Mouse (Mus musculus) neural tube, embryonic 13.5 days (tissue): ENCODE data around the gene Itpr1. TPM values are rescaled to one million over a fixed set of nuclear protein-coding genes. Genes with fewer than 3 reads are reported as not detected.

ENCODE experiments used
- ATAC-seq: fragments of 200-750 bp; cut with Nextera tagmentation; 2 replicates; pipeline ENCODE4 v1.8.0; 2017; ENCODE audit warnings: low read depth, mild to moderate bottlenecking, moderate TSS enrichment, moderate library complexity
- H3K27ac ChIP-seq: fragments of 300-500 bp; sonication (generic); replicated peaks from 2 replicates; pipeline ENCODE4 v1.5.1; 2015; ENCODE audit warnings: moderate library complexity, mild to moderate bottlenecking, inconsistent platforms
- H3K27me3 ChIP-seq: fragments of 300-500 bp; sonication (generic); 2 replicates; pipeline ENCODE4 v1.6.1; 2015; ENCODE audit warnings: mild to moderate bottlenecking, inconsistent platforms
- H3K36me3 ChIP-seq: fragments of 300-500 bp; sonication (generic); 2 replicates; pipeline ENCODE4 v1.6.1; 2015; ENCODE audit warnings: mild to moderate bottlenecking, inconsistent platforms
- H3K4me1 ChIP-seq: fragments of 300-500 bp; sonication (generic); replicated peaks from 2 replicates; pipeline ENCODE4 v1.6.1; 2015; ENCODE audit warnings: inconsistent platforms
- H3K4me2 ChIP-seq: fragments of 300-500 bp; sonication (generic); 2 replicates; pipeline ENCODE4 v1.6.1; 2015; ENCODE audit warnings: inconsistent platforms, mild to moderate bottlenecking, moderate library complexity
- H3K4me3 ChIP-seq: fragments of 300-500 bp; sonication (generic); 2 replicates; pipeline ENCODE4 v1.5.1; 2015; ENCODE audit warnings: mild to moderate bottlenecking, inconsistent platforms
- H3K9ac ChIP-seq: fragments of 300-500 bp; sonication (generic); 2 replicates; pipeline ENCODE4 v1.6.1; 2015; ENCODE audit warnings: moderate library complexity, mild to moderate bottlenecking, inconsistent platforms
- H3K9me3 ChIP-seq: fragments of 300-500 bp; sonication (generic); 2 replicates; pipeline ENCODE4 v1.6.1; 2016; ENCODE audit warnings: inconsistent platforms
- whole genome bisulfite sequencing: fragments of 180-500 bp; shearing (Covaris S2); methylation state at CpG from one replicate; pipeline ENCODE4 v1.1.7; 2015; 5-methylcytosine and 5-hydroxymethylcytosine counted together
- polyA plus RNA-seq: library from polyadenylated mRNA; unstranded; fragments of >200 nt; fragmentation: Nextera tagmentation; extraction: Ambion mirVana; gene quantifications from 2 replicates; pipeline ENCODE4 v1.2.1, GENCODE M21; 2015

Gene Itpr1
- polyA plus RNA-seq, 1 experiment from 2014 or later: 4.2 TPM

- no peaks in the 10 kb centered on the region for H3K9me3 ChIP-seq
- ATAC-seq: no peak
- WGBS: 90% methylated on average over 8 of the region's 8 CpGs
These were observed 180.2 kb downstream of the Itpr1 start for GRCm38 (mm10) chr6:108393131-108393530.

GRCm38 (mm10) chr6:108397956-108398355, 185.1 kb downstream of the Itpr1 start:
- no peaks in the 10 kb centered on the region for H3K4me1 ChIP-seq

More at GRCm38 (mm10) chr6:108393131-108393530, 180.2 kb downstream of the Itpr1 start:
- no peaks in the 10 kb centered on the region for H3K4me1 ChIP-seq
- no peak overlapping the region for H3K4me3 ChIP-seq
- no peak overlapping the region for H3K4me2 ChIP-seq
- H3K9ac ChIP-seq: no peak overlapping the region
- H3K27ac ChIP-seq: no peak overlapping the region
- H3K36me3 ChIP-seq: peaks cover 12% of the 10 kb centered on the region; the same call in 1 of the 2 replicates
- H3K27me3 ChIP-seq: no peaks in the 10 kb centered on the region

GRCm38 (mm10) chr6:108401412-108401955, 188.6 kb downstream of the Itpr1 start:
- Histone ChIP-seq H3K9ac (no peak overlapping the region), H3K4me3 (no peak overlapping the region), H3K27me3 (no peaks in the 10 kb centered on the region), H3K36me3 (0 out of 2 replicates have a peak, but pooled peaks cover 5% of the 10 kb centered on the region), H3K27ac (no peak overlapping the region), H3K9me3 (no peaks in the 10 kb centered on the region), H3K4me1 (no peaks in the 10 kb centered on the region), H3K4me2 (no peak overlapping the region)
- ATAC-seq: no peak
- 95% methylated on average over 10 of the region's 10 CpGs for WGBS

More at GRCm38 (mm10) chr6:108397956-108398355, 185.1 kb downstream of the Itpr1 start:
- H3K4me2 ChIP-seq: no peak overlapping the region
- H3K4me3 ChIP-seq: no peak overlapping the region
- ATAC-seq: no peak
- no peaks in the 10 kb centered on the region for H3K27me3 ChIP-seq
- no peak overlapping the region for H3K9ac ChIP-seq
- WGBS: 82% methylated on average over 3 of the region's 3 CpGs
- no peak overlapping the region for H3K27ac ChIP-seq
- H3K9me3 ChIP-seq: no peaks in the 10 kb centered on the region
- H3K36me3 ChIP-seq: peaks cover 12% of the 10 kb centered on the region; the same call in 1 of the 2 replicates

GRCm38 (mm10) chr6:108404736-108405135, 191.8 kb downstream of the Itpr1 start:
- H3K9ac ChIP-seq: no peak overlapping the region
- H3K27ac ChIP-seq: no peak overlapping the region
- no peak overlapping the region for H3K4me2 ChIP-seq
- H3K27me3 ChIP-seq: no peaks in the 10 kb centered on the region
- no peaks in the 10 kb centered on the region for H3K4me1 ChIP-seq
- no peak for ATAC-seq
- no peak overlapping the region for H3K4me3 ChIP-seq
- no peaks in the 10 kb centered on the region for H3K9me3 ChIP-seq
- H3K36me3 ChIP-seq: no peaks in the 10 kb centered on the region
- WGBS: 89% methylated on average over 8 of the region's 8 CpGs

GRCm38 (mm10) chr6:108408053-108408452, 195.2 kb downstream of the Itpr1 start:
- 93% methylated on average over 3 of the region's 3 CpGs for WGBS
- Histone ChIP-seq H3K9ac (no peak overlapping the region), H3K36me3 (no peaks in the 10 kb centered on the region), H3K9me3 (no peaks in the 10 kb centered on the region), H3K4me3 (no peak overlapping the region), H3K27ac (no peak overlapping the region), H3K27me3 (no peaks in the 10 kb centered on the region), H3K4me2 (no peak overlapping the region), H3K4me1 (no peaks in the 10 kb centered on the region)
- peak; percentile 84 for ATAC-seq

- H3K4me1 ChIP-seq: no peaks in the 10 kb centered on the region
- no peaks in the 10 kb centered on the region for H3K36me3 ChIP-seq
- H3K4me2 ChIP-seq: no peak overlapping the region
- WGBS: 93% methylated on average over 5 of the region's 5 CpGs
- no peak overlapping the region for H3K4me3 ChIP-seq
- H3K27ac ChIP-seq: no peak overlapping the region
- ATAC-seq: no peak
- H3K27me3 ChIP-seq: no peaks in the 10 kb centered on the region
- H3K9ac ChIP-seq: no peak overlapping the region
- no peaks in the 10 kb centered on the region for H3K9me3 ChIP-seq
These were observed 195.8 kb downstream of the Itpr1 start for GRCm38 (mm10) chr6:108408726-108409125.

GRCm38 (mm10) chr6:108410771-108411170, 197.9 kb downstream of the Itpr1 start:
- ATAC-seq: no peak
- Histone ChIP-seq H3K9me3 (no peaks in the 10 kb centered on the region), H3K27ac (no peak overlapping the region), H3K4me3 (no peak overlapping the region), H3K27me3 (no peaks in the 10 kb centered on the region), H3K4me1 (no peaks in the 10 kb centered on the region), H3K9ac (no peak overlapping the region), H3K4me2 (no peak overlapping the region), H3K36me3 (no peaks in the 10 kb centered on the region)
- 80% methylated on average over 16 of the region's 16 CpGs for WGBS

GRCm38 (mm10) chr6:108411201-108411600, 198.3 kb downstream of the Itpr1 start:
- Histone ChIP-seq H3K36me3 (no peaks in the 10 kb centered on the region), H3K9me3 (no peaks in the 10 kb centered on the region), H3K27ac (no peak overlapping the region), H3K9ac (no peak overlapping the region), H3K4me2 (no peak overlapping the region), H3K27me3 (no peaks in the 10 kb centered on the region), H3K4me1 (no peaks in the 10 kb centered on the region), H3K4me3 (no peak overlapping the region)
- WGBS: 82% methylated on average over 4 of the region's 4 CpGs
- no peak for ATAC-seq

GRCm38 (mm10) chr6:108413006-108413405, 200.1 kb downstream of the Itpr1 start:
- ATAC-seq: no peak

GRCm38 (mm10) chr6:108413593-108413992, 200.7 kb downstream of the Itpr1 start:
- H3K9me3 ChIP-seq: no peaks in the 10 kb centered on the region
- no peaks in the 10 kb centered on the region for H3K36me3 ChIP-seq
- H3K27me3 ChIP-seq: no peaks in the 10 kb centered on the region
- WGBS: 96% methylated on average over 9 of the region's 9 CpGs
- no peak overlapping the region for H3K9ac ChIP-seq
- no peaks in the 10 kb centered on the region for H3K4me1 ChIP-seq
- H3K4me3 ChIP-seq: no peak overlapping the region
- H3K27ac ChIP-seq: no peak overlapping the region
- H3K4me2 ChIP-seq: no peak overlapping the region
- no peak for ATAC-seq

More at GRCm38 (mm10) chr6:108413006-108413405, 200.1 kb downstream of the Itpr1 start:
- H3K9ac ChIP-seq: no peak overlapping the region
- 96% methylated on average over 8 of the region's 8 CpGs for WGBS
- H3K4me2 ChIP-seq: no peak overlapping the region
- H3K27me3 ChIP-seq: no peaks in the 10 kb centered on the region
- H3K4me3 ChIP-seq: no peak overlapping the region
- no peaks in the 10 kb centered on the region for H3K9me3 ChIP-seq
- H3K27ac ChIP-seq: no peak overlapping the region
- H3K36me3 ChIP-seq: no peaks in the 10 kb centered on the region
- H3K4me1 ChIP-seq: no peaks in the 10 kb centered on the region

- H3K4me3 ChIP-seq: no peak overlapping the region
- H3K4me2 ChIP-seq: no peak overlapping the region
- H3K9me3 ChIP-seq: no peaks in the 10 kb centered on the region
- no peaks in the 10 kb centered on the region for H3K4me1 ChIP-seq
- no peaks in the 10 kb centered on the region for H3K27me3 ChIP-seq
- no peak for ATAC-seq
- H3K27ac ChIP-seq: no peak overlapping the region
- H3K36me3 ChIP-seq: no peaks in the 10 kb centered on the region
- WGBS: 88% methylated on average over 4 of the region's 4 CpGs
- H3K9ac ChIP-seq: no peak overlapping the region
These were observed 203.0 kb downstream of the Itpr1 start for GRCm38 (mm10) chr6:108415847-108416246.

GRCm38 (mm10) chr6:108417508-108417907, 204.6 kb downstream of the Itpr1 start:
- no peak overlapping the region for H3K27ac ChIP-seq
- peak; percentile 81; the same call in 1 of the 2 replicates for ATAC-seq
- H3K4me1 ChIP-seq: no peaks in the 10 kb centered on the region
- no peak overlapping the region for H3K4me2 ChIP-seq
- no peaks in the 10 kb centered on the region for H3K36me3 ChIP-seq
- no peaks in the 10 kb centered on the region for H3K27me3 ChIP-seq
- H3K9me3 ChIP-seq: no peaks in the 10 kb centered on the region
- no peak overlapping the region for H3K9ac ChIP-seq
- WGBS: 48% methylated on average over 8 of the region's 8 CpGs
- no peak overlapping the region for H3K4me3 ChIP-seq

GRCm38 (mm10) chr6:108418218-108418617, 205.3 kb downstream of the Itpr1 start:
- ATAC-seq: no peak
- Histone ChIP-seq H3K27ac (no peak overlapping the region), H3K9me3 (no peaks in the 10 kb centered on the region), H3K4me3 (no peak overlapping the region), H3K9ac (no peak overlapping the region), H3K36me3 (no peaks in the 10 kb centered on the region), H3K27me3 (no peaks in the 10 kb centered on the region), H3K4me2 (no peak overlapping the region), H3K4me1 (no peaks in the 10 kb centered on the region)
- 95% methylated on average over 7 of the region's 7 CpGs for WGBS
